Mouse (Mus musculus): Measurements from ENCODE around the gene Ccl4.

The Ccl4 gene

GRCm38 (mm10) chr11:83662204-83662603 is at the start of gene Ccl4:
Ccl4 (plus strand) TSS chr11:83662584.
- no peak for DNase-seq (ENCODE audit: low spot score)

- DNase-seq (ENCODE audit: low spot score), result no peak
Measured at GRCm38 (mm10) chr11:83616586-83616985, 45.8 kb upstream of the Ccl4 start.

- DNase-seq (ENCODE audit: low spot score), result no peak
Measured at GRCm38 (mm10) chr11:83618238-83618637, 44.1 kb upstream of the Ccl4 start.

- DNase-seq (ENCODE audit: low spot score), result no peak
Measured at GRCm38 (mm10) chr11:83619037-83619436, 43.3 kb upstream of the Ccl4 start.

- no peak for DNase-seq (ENCODE audit: low spot score)
Measured at GRCm38 (mm10) chr11:83623586-83623985, 38.8 kb upstream of the Ccl4 start.

- DNase-seq (ENCODE audit: low spot score), result no peak
Measured at GRCm38 (mm10) chr11:83628808-83629207, 33.6 kb upstream of the Ccl4 start.

GRCm38 (mm10) chr11:83630630-83631029 is 31.8 kb upstream of the Ccl4 start:
- DNase-seq (ENCODE audit: low spot score), result no peak

- DNase-seq (ENCODE audit: low spot score), result no peak
Measured at GRCm38 (mm10) chr11:83631065-83631464, 31.3 kb upstream of the Ccl4 start.

- no peak for DNase-seq (ENCODE audit: low spot score)
Measured at GRCm38 (mm10) chr11:83632744-83633143, 29.6 kb upstream of the Ccl4 start.

- DNase-seq (ENCODE audit: low spot score), result no peak
Measured at GRCm38 (mm10) chr11:83634425-83634824, 28.0 kb upstream of the Ccl4 start.

- DNase-seq (ENCODE audit: low spot score), result no peak
Measured at GRCm38 (mm10) chr11:83634898-83635297, 27.5 kb upstream of the Ccl4 start.

GRCm38 (mm10) chr11:83636742-83637235 is 25.6 kb upstream of the Ccl4 start:
- no peak for DNase-seq (ENCODE audit: low spot score)

- DNase-seq (ENCODE audit: low spot score), result no peak
Measured at GRCm38 (mm10) chr11:83638934-83639333, 23.4 kb upstream of the Ccl4 start.

GRCm38 (mm10) chr11:83639533-83639932 is 22.9 kb upstream of the Ccl4 start:
- DNase-seq (ENCODE audit: low spot score), result no peak

- peak; percentile 14 for DNase-seq (ENCODE audit: low spot score)
Measured at GRCm38 (mm10) chr11:83640141-83640540, 22.2 kb upstream of the Ccl4 start.

- DNase-seq (ENCODE audit: low spot score), result no peak
Measured at GRCm38 (mm10) chr11:83641216-83641615, 21.2 kb upstream of the Ccl4 start.

- no peak for DNase-seq (ENCODE audit: low spot score)
Measured at GRCm38 (mm10) chr11:83645521-83645920, 16.9 kb upstream of the Ccl4 start, which contains the start of gene Rpl9-ps1. Rpl9-ps1 (minus strand) TSS chr11:83645621.

- DNase-seq (ENCODE audit: low spot score), result no peak
Measured at GRCm38 (mm10) chr11:83646356-83647149, 15.8 kb upstream of the Ccl4 start.

GRCm38 (mm10) chr11:83649305-83649841 is 13.0 kb upstream of the Ccl4 start, which contains the start of gene Ccl3:
Ccl3 (minus strand) TSS chr11:83649355.
- no peak for DNase-seq (ENCODE audit: low spot score)

GRCm38 (mm10) chr11:83654606-83655005 is 7.8 kb upstream of the Ccl4 start:
- DNase-seq (ENCODE audit: low spot score), result no peak

- no peak for DNase-seq (ENCODE audit: low spot score)
Measured at GRCm38 (mm10) chr11:83657508-83657907, 4.9 kb upstream of the Ccl4 start.

- no peak for DNase-seq (ENCODE audit: low spot score)
Measured at GRCm38 (mm10) chr11:83658797-83659196, 3.6 kb upstream of the Ccl4 start.

- no peak for DNase-seq (ENCODE audit: low spot score)
Measured at GRCm38 (mm10) chr11:83663532-83663931, 1.1 kb downstream of the Ccl4 start.
